In genomic region chr12:73096177-73096576, GRCm38 (mm10) we compare ENCODE assay signal across 9 mouse cellular contexts. TPM values are rescaled to one million over a fixed set of nuclear protein-coding genes. Genes with fewer than 3 reads are reported as not detected.
DNase-seq lines count a peak whose midpoint lies in the region; TF ChIP-seq lines count a peak whose summit lies in the region.
"Not testable (repeated sequence)": the region's sequence is repeated elsewhere in the genome, so short reads cannot be mapped to it uniquely, and the experiment has no call there.
"Had no signal": no experiment of that assay in that cellular context is flagged by ENCODE, and none has a peak within 500 bp of the region (broad histone marks: within the 10 kb centered on the region; RNA-seq: fewer than 3 reads in every experiment).

No protein-coding gene starts in this region.

- 0 out of 2 replicates have a peak, but pooled peaks have one; percentile 56 for TF ChIP-seq EP300 in ES-Bruce4 (IDR thresholded peaks at IDR 0.05; ENCODE audit: insufficient read depth, low read depth, low read length)

- DNase-seq in ES-CJ7 (ENCODE audit: low read depth, low spot score) (peak; percentile 71), R1 (ENCODE audit: low read depth, low spot score) (peak; percentile 50), ZHBTc4 (ENCODE audit: low read depth, low spot score) (peak; percentile 61)
- not testable (repeated sequence) for DNase-seq in ES-E14 (ENCODE audit: low read depth, low spot score)
- DNase-seq in heart, adult 11 months: peak; percentile 61

- not testable (repeated sequence) for H3K9ac ChIP-seq in ES-Bruce4 (ENCODE audit: low read depth, poor library complexity, severe bottlenecking); ES-E14 (ENCODE audit: insufficient read depth, low read depth, low read length, poor library complexity, severe bottlenecking)

- TF ChIP-seq CTCF in ES-Bruce4 (IDR thresholded peaks at IDR 0.05; ENCODE audit: low read depth, low read length): not testable (repeated sequence)

- not testable (repeated sequence) for H3K4me1 ChIP-seq in ES-Bruce4 (ENCODE audit: control insufficient read depth, insufficient read depth, low read length); ES-E14 (ENCODE audit: control insufficient read depth in 2 of 2, insufficient read depth in 2 of 2, low read length in 2 of 2, poor library complexity in 1 of 2)

- not testable (repeated sequence) for H3K9me3 ChIP-seq in ES-Bruce4 (replicated peaks; ENCODE audit: control insufficient read depth, insufficient read depth, low read length, poor library complexity, severe bottlenecking); ES-E14 (ENCODE audit: control insufficient read depth, insufficient read depth, low read depth, low read length)

- not testable (repeated sequence) for H3K4me3 ChIP-seq in ES-Bruce4 (ENCODE audit: low read depth, low read length); ES-E14 (ENCODE audit: insufficient read depth in 1 of 2, low read depth in 1 of 2, low read length in 2 of 2, poor library complexity in 1 of 2, severe bottlenecking in 1 of 2)

- H3K27ac ChIP-seq in ES-Bruce4 (ENCODE audit: insufficient read depth, low read length): peak overlapping the region; percentile 64; the same call in 1 of the 2 replicates
- peak overlapping the region; percentile 55; the same call in 1 of the 2 replicates for H3K27ac ChIP-seq in ES-E14 (ENCODE audit: insufficient read depth, low read depth, low read length, poor library complexity, severe bottlenecking)

- TF ChIP-seq POLR2A in ES-Bruce4 (IDR thresholded peaks at IDR 0.05; ENCODE audit: insufficient read depth, low read length): not testable (repeated sequence)

- H3K36me3 ChIP-seq in ES-Bruce4 (ENCODE audit: control insufficient read depth, insufficient read depth, low read length, poor library complexity, severe bottlenecking): peaks cover 17% of the 10 kb centered on the region
- not testable (repeated sequence) for H3K36me3 ChIP-seq in ES-E14 (ENCODE audit: control insufficient read depth, insufficient read depth, low read length, poor library complexity, severe bottlenecking)

- in situ Hi-C loops in ES-E14 (cut with MboI; ENCODE audit: low sequenced_read_pairs in 2 of 2, unreplicated experiment in 2 of 2): not testable (repeated sequence)

- H3K27me3 ChIP-seq in ES-Bruce4 (ENCODE audit: control insufficient read depth, insufficient read depth, low read length, poor library complexity, severe bottlenecking): not testable (repeated sequence)

RNA-seq across cellular contexts. Expression of gene Six4, which starts 17.1 kb away (rescaled TPM):
- polyA plus RNA-seq in ES-Bruce4 (2011; ENCODE audit: insufficient read depth, insufficient read length, low read depth, missing spikeins): 46.0 and 47.0 TPM in 2 replicates
- 13.6 and 17.1 TPM in 2 replicates for total RNA-seq in ES-E14 (2012; rRNA removed)
- total RNA-seq: MEL had no signal

RNA-seq across cellular contexts. Expression of gene Mnat1, which starts 27.3 kb away (rescaled TPM):
- polyA plus RNA-seq in ES-Bruce4 (2011; ENCODE audit: insufficient read depth, insufficient read length, low read depth, missing spikeins): 71.2 and 77.6 TPM in 2 replicates
- total RNA-seq in ES-E14 (2012; rRNA removed): 26.8 and 41.2 TPM in 2 replicates

RNA-seq across cellular contexts. Expression of gene Six1, which starts 42.5 kb away (rescaled TPM):
- 2.9 and 3.5 TPM in 2 replicates for polyA plus RNA-seq in ES-Bruce4 (2011; ENCODE audit: insufficient read depth, insufficient read length, low read depth, missing spikeins)
- 2.2 and 2.9 TPM in 2 replicates for total RNA-seq in ES-E14 (2012; rRNA removed)
- total RNA-seq: MEL had no signal
- polyA plus RNA-seq: activated CD4-positive, CD25-positive, alpha-beta regulatory T cell, adult 4 months; CD4-positive, CD25-positive, alpha-beta regulatory T cell, adult 4 months had no signal
